Mouse (Mus musculus) MEL (cell line): Measurements from ENCODE around the gene Naa25. TPM values are rescaled to one million over a fixed set of nuclear protein-coding genes. Genes with fewer than 3 reads are reported as not detected.

Source experiments
- DNase-seq: peaks from one replicate; pipeline ENCODE4 v3.0.0; 2011; ENCODE audit warnings: low read depth, low spot score
- H3K27ac ChIP-seq: 2 replicates; pipeline ENCODE4 v1.5.1; 2012; ENCODE audit warnings: low read depth, mild to moderate bottlenecking, control low read depth, low read length, moderate library complexity; ENCODE audit not compliant: control insufficient read depth
- H3K27me3 ChIP-seq, 2 experiments: fragments of 150-350 bp in 1 of 2; sonication (generic) in 1 of 2; 2 replicates each; pipeline ENCODE4 v1.6.1; 2012; ENCODE audit warnings: low read length in 2 of 2, mild to moderate bottlenecking in 2 of 2, improper control_type of control experiment in 1 of 2, moderate library complexity in 1 of 2; ENCODE audit not compliant: insufficient read depth in 2 of 2, control insufficient read depth in 1 of 2
- H3K36me3 ChIP-seq, 2 experiments: 2 replicates each; pipeline ENCODE4 v1.6.1; 2012 to 2014; ENCODE audit warnings: low read length in 2 of 2, improper control_type of control experiment in 1 of 2, inconsistent platforms in 1 of 2, mild to moderate bottlenecking in 1 of 2; ENCODE audit not compliant: insufficient read depth in 2 of 2, control insufficient read depth in 1 of 2
- H3K4me1 ChIP-seq, 2 experiments: fragments of 150-350 bp in 1 of 2; sonication (generic) in 1 of 2; 2 replicates each; pipeline ENCODE4 v1.6.1; 2012; ENCODE audit warnings: low read length in 2 of 2, improper control_type of control experiment in 1 of 2, mild to moderate bottlenecking in 1 of 2; ENCODE audit not compliant: insufficient read depth in 2 of 2, control insufficient read depth in 1 of 2
- H3K4me3 ChIP-seq, 2 experiments: fragments of 150-350 bp in 1 of 2; sonication (generic) in 1 of 2; 2 replicates each; pipeline ENCODE4 v1.5.1; 2012; ENCODE audit warnings: low read depth in 2 of 2, low read length in 2 of 2, mild to moderate bottlenecking in 2 of 2, moderate library complexity in 2 of 2, control low read depth in 1 of 2, improper control_type of control experiment in 1 of 2; ENCODE audit not compliant: control insufficient read depth in 1 of 2, insufficient read depth in 1 of 2
- H3K79me2 ChIP-seq: 2 replicates; pipeline ENCODE4 v1.6.1; 2012; ENCODE audit warnings: mild to moderate bottlenecking, low read length, moderate library complexity; ENCODE audit not compliant: control insufficient read depth, poor library complexity, insufficient read depth
- H3K9ac ChIP-seq: 2 replicates; pipeline ENCODE4 v1.6.1; 2012; ENCODE audit warnings: low read depth, mild to moderate bottlenecking, control low read depth, low read length, moderate library complexity; ENCODE audit not compliant: control insufficient read depth, poor library complexity, severe bottlenecking
- H3K9me3 ChIP-seq: fragments of 150-350 bp; sonication (generic); replicated peaks from 2 replicates; pipeline ENCODE4 v1.6.1; 2012; ENCODE audit warnings: mild to moderate bottlenecking, low read length, improper control_type of control experiment, moderate library complexity; ENCODE audit not compliant: insufficient read depth
- BHLHE40 ChIP-seq: IDR thresholded peaks from 2 replicates; pipeline ENCODE4 v1.6.1; 2012; ENCODE audit warnings: low read depth, mild to moderate bottlenecking, inconsistent platforms, low read length, improper control_type of control experiment, borderline replicate concordance
- CHD1 ChIP-seq: IDR thresholded peaks from 2 replicates; pipeline ENCODE4 v1.6.1; 2012; ENCODE audit warnings: low read depth, mild to moderate bottlenecking, inconsistent platforms, low read length, improper control_type of control experiment
- CTCF ChIP-seq, 3 experiments: IDR thresholded peaks in 2 of 3; conservative IDR thresholded peaks in 1 of 3; 2 replicates each; pipeline ENCODE4 v1.5.1; 2011 to 2012; ENCODE audit warnings: low read length in 3 of 3, low read depth in 2 of 3, mild to moderate bottlenecking in 2 of 3, improper control_type of control experiment in 1 of 3, inconsistent platforms in 1 of 3, mixed read lengths in 1 of 3, moderate library complexity in 1 of 3; ENCODE audit not compliant: control insufficient read depth in 1 of 3, insufficient read depth in 1 of 3, poor library complexity in 1 of 3, severe bottlenecking in 1 of 3
- E2F4 ChIP-seq: IDR thresholded peaks from 2 replicates; pipeline ENCODE4 v1.6.1; 2011; ENCODE audit warnings: low read depth, low read length, improper control_type of control experiment, borderline replicate concordance
- ELF1 ChIP-seq: IDR thresholded peaks from 2 replicates; pipeline ENCODE4 v1.6.1; 2014; ENCODE audit warnings: low read depth, mild to moderate bottlenecking, inconsistent platforms, low read length, improper control_type of control experiment, moderate library complexity
- ETS1 ChIP-seq: IDR thresholded peaks from 2 replicates; pipeline ENCODE4 v1.6.1; 2012; ENCODE audit warnings: low read depth, mild to moderate bottlenecking, inconsistent platforms, low read length, improper control_type of control experiment, moderate library complexity
- GABPA ChIP-seq: IDR thresholded peaks from 2 replicates; pipeline ENCODE4 v1.6.1; 2012; ENCODE audit warnings: low read depth, mild to moderate bottlenecking, inconsistent platforms, low read length, improper control_type of control experiment, moderate library complexity
- GATA1 ChIP-seq: IDR thresholded peaks from 2 replicates; pipeline ENCODE4 v1.6.1; 2011; ENCODE audit warnings: low read depth, low read length, improper control_type of control experiment
- KAT2A ChIP-seq: conservative IDR thresholded peaks from 2 replicates; pipeline ENCODE4 v1.6.1; 2012; ENCODE audit warnings: low read depth, low read length, improper control_type of control experiment, inconsistent platforms
- MAFK ChIP-seq: IDR thresholded peaks from 2 replicates; pipeline ENCODE4 v1.6.1; 2011; ENCODE audit warnings: low read depth, mild to moderate bottlenecking, low read length, improper control_type of control experiment, borderline replicate concordance
- MAZ ChIP-seq: IDR thresholded peaks from 2 replicates; pipeline ENCODE4 v1.6.1; 2012; ENCODE audit warnings: low read depth, mild to moderate bottlenecking, inconsistent platforms, low read length, improper control_type of control experiment
- MEF2A ChIP-seq: IDR thresholded peaks from 2 replicates; pipeline ENCODE4 v1.6.1; 2014; ENCODE audit warnings: low read depth, mild to moderate bottlenecking, inconsistent platforms, low read length, improper control_type of control experiment; ENCODE audit not compliant: poor library complexity, insufficient replicate concordance, severe bottlenecking; ENCODE audit errors: extremely low read depth
- MYC ChIP-seq: IDR thresholded peaks from 2 replicates; pipeline ENCODE4 v1.6.1; 2011; ENCODE audit warnings: low read depth, mild to moderate bottlenecking, low read length, improper control_type of control experiment, moderate library complexity
- POLR2A ChIP-seq, 2 experiments: IDR thresholded peaks; 2 replicates each; pipeline ENCODE4 v1.6.1; 2011 to 2012; ENCODE audit warnings: low read length in 2 of 2, mild to moderate bottlenecking in 2 of 2, control low read depth in 1 of 2, improper control_type of control experiment in 1 of 2, low read depth in 1 of 2, moderate library complexity in 1 of 2; ENCODE audit not compliant: control insufficient read depth in 1 of 2, insufficient read depth in 1 of 2, poor library complexity in 1 of 2
- POLR2AphosphoS2 ChIP-seq: IDR thresholded peaks from 2 replicates; pipeline ENCODE4 v1.6.1; 2011; ENCODE audit warnings: low read length, improper control_type of control experiment
- RAD21 ChIP-seq: IDR thresholded peaks from 2 replicates; pipeline ENCODE4 v1.6.1; 2011; ENCODE audit warnings: mild to moderate bottlenecking, low read depth, low read length, improper control_type of control experiment
- RCOR1 ChIP-seq: IDR thresholded peaks from 2 replicates; pipeline ENCODE4 v1.6.1; 2012; ENCODE audit warnings: low read depth, mild to moderate bottlenecking, inconsistent platforms, low read length, improper control_type of control experiment
- SIN3A ChIP-seq: IDR thresholded peaks from 2 replicates; pipeline ENCODE4 v1.6.1; 2012; ENCODE audit warnings: low read length, improper control_type of control experiment, inconsistent platforms
- SMC3 ChIP-seq: IDR thresholded peaks from 2 replicates; pipeline ENCODE4 v1.6.1; 2011; ENCODE audit warnings: low read depth, low read length, improper control_type of control experiment
- TBP ChIP-seq: IDR thresholded peaks from 2 replicates; pipeline ENCODE4 v1.8.0; 2011; ENCODE audit warnings: low read depth, low read length, improper control_type of control experiment
- TCF12 ChIP-seq: IDR thresholded peaks from 2 replicates; pipeline ENCODE4 v1.6.1; 2014; ENCODE audit warnings: low read depth, mild to moderate bottlenecking, inconsistent platforms, low read length, improper control_type of control experiment, moderate library complexity
- USF1 ChIP-seq: IDR thresholded peaks from 2 replicates; pipeline ENCODE4 v1.6.1; 2014; ENCODE audit warnings: low read depth, mild to moderate bottlenecking, inconsistent platforms, low read length, improper control_type of control experiment, moderate library complexity
- USF2 ChIP-seq, 2 experiments: IDR thresholded peaks; 2 replicates each; pipeline ENCODE4 v1.6.1; 2011 to 2012; ENCODE audit warnings: improper control_type of control experiment in 2 of 2, low read length in 2 of 2, borderline replicate concordance in 1 of 2, inconsistent platforms in 1 of 2, low read depth in 1 of 2, mild to moderate bottlenecking in 1 of 2; ENCODE audit not compliant: insufficient read depth in 1 of 2
- ZC3H11A ChIP-seq: IDR thresholded peaks from 2 replicates; pipeline ENCODE4 v1.6.1; 2012; ENCODE audit warnings: low read depth, mild to moderate bottlenecking, inconsistent platforms, low read length, improper control_type of control experiment
- ZKSCAN1 ChIP-seq: IDR thresholded peaks from 2 replicates; pipeline ENCODE4 v1.6.1; 2012; ENCODE audit warnings: low read depth, mild to moderate bottlenecking, inconsistent platforms, low read length, improper control_type of control experiment, moderate library complexity
- polyA plus RNA-seq, 2 experiments: library from polyadenylated mRNA; stranded (reverse) in 1 of 2; unstranded in 1 of 2; fragments of >175 nt in 1 of 2; fragments of >200 nt in 1 of 2; gene quantifications; 2 replicates each; pipeline versions ENCODE4 v1.2.1 to v1.2.4; 2012; ENCODE audit warnings: low replicate concordance in 2 of 2, low read depth in 1 of 2; ENCODE audit not compliant: insufficient read length in 2 of 2, insufficient read depth in 1 of 2, missing spikeins in 1 of 2
- total RNA-seq: library from RNA; depleted of rRNA; stranded (reverse); fragments of 300-350 nt; gene quantifications from 2 replicates; pipeline ENCODE4 v1.2.3, GENCODE M21; 2012

The Naa25 gene
- total and polyA plus RNA-seq, 3 experiments, result 53.0 to 59.6 TPM; not detected in 1

DNA sequence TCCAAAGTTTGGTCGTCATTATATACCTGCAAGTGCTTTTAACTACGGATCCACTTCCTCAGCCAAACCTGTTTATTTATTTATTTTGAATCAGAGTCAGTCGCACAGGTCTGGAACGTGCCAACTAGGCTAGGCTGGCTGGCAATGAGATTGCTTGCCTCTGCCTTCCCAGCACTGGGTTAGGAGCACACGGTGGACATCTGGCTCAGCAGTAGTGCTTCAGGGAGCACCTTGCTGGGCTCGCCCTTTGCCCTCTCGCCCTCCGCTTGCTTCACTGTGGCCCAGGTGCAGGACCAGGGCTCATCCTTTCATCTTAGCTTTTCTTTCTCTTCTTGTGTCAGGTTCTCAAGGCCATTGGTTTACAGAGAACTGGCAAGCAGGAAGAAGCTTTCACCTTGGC, 10.1 kb downstream of the Naa25 start:
- Histone ChIP-seq H3K27me3 (no peaks in the 10 kb centered on the region), H3K9me3 (no peaks in the 10 kb centered on the region), H3K27ac (no peak overlapping the region), H3K4me1 (0 out of 4 replicates have a peak, but pooled peaks cover 0 to 6% of the 10 kb centered on the region in 2 experiments), H3K79me2 (peaks cover 64% of the 10 kb centered on the region), H3K9ac (no peak overlapping the region), H3K36me3 (peaks cover 8 to 48% of the 10 kb centered on the region in 2 experiments), H3K4me3 (no peak overlapping the region)
- no peak for DNase-seq
- TF ChIP-seq MEF2A (no peak), SMC3 (no peak), GATA1 (no peak), ZC3H11A (no peak), MYC (no peak), TBP (no peak), BHLHE40 (no peak), RCOR1 (no peak), GABPA (no peak), USF1 (no peak), KAT2A (no peak)

DNA sequence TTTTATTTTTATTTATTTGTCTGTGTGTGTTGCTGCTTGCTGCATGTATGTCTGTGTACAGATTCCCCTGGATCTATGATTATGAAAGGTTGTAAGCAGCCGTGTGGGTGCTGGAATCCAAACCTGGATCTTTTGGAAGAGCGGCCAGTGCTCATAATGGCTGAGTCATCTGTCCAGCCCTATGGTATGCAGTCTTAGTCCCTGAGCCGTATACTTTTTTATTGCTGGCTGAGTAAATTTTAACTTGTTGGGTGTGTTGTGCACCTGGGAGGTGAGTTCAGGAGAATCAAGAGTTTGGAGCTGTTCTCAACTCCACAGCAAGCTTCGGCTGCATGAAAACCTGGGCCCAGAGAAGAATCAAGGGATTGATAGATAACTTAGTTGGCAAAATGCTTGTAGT, 13.2 kb downstream of the Naa25 start:
- H3K9me3 ChIP-seq, result no peaks in the 10 kb centered on the region
- H3K27ac ChIP-seq, result no peak overlapping the region
- no peak overlapping the region for H3K4me3 ChIP-seq
- H3K27me3 ChIP-seq, result no peaks in the 10 kb centered on the region
- peaks cover 34% of the 10 kb centered on the region for H3K79me2 ChIP-seq
- H3K4me1 ChIP-seq, result no peaks in the 10 kb centered on the region
- peaks cover 5 to 60% of the 10 kb centered on the region in 2 experiments; a peak in 3 of 4 replicates for H3K36me3 ChIP-seq
- TF ChIP-seq ZKSCAN1 (no peak), MYC (no peak), GABPA (no peak), RAD21 (no peak), ETS1 (no peak), GATA1 (no peak), CHD1 (no peak)
- no peak for DNase-seq
- H3K9ac ChIP-seq, result no peak overlapping the region

GRCm38 (mm10) chr5:121420721-121421120, 23.0 kb downstream of the Naa25 start:
- Histone ChIP-seq H3K4me3 (no peak overlapping the region), H3K36me3 (peaks cover 0 to 60% of the 10 kb centered on the region in 2 experiments; a peak in 3 of 4 replicates), H3K27ac (no peak overlapping the region), H3K9me3 (no peaks in the 10 kb centered on the region), H3K27me3 (no peaks in the 10 kb centered on the region)
- DNase-seq, result no peak
- no peak for TF ChIP-seq POLR2A (IDR thresholded peaks at IDR 0.05; ENCODE audit: control insufficient read depth in 1 of 2, insufficient read depth in 1 of 2, low read depth in 1 of 2, low read length in 2 of 2, poor library complexity in 1 of 2)
- no peak for TF ChIP-seq MAZ
- TF ChIP-seq RCOR1, result no peak
- TF ChIP-seq ETS1, result no peak
- no peak for TF ChIP-seq USF2 (IDR thresholded peaks at IDR 0.05; ENCODE audit: borderline replicate concordance in 1 of 2, insufficient read depth in 1 of 2, low read depth in 1 of 2, low read length in 2 of 2)
- TF ChIP-seq CHD1, result no peak
- TF ChIP-seq POLR2AphosphoS2, result no peak
- TF ChIP-seq MAFK, result no peak
- TF ChIP-seq ELF1, result no peak
- TF ChIP-seq MEF2A, result no peak
- TF ChIP-seq TBP, result no peak
- no peak for TF ChIP-seq E2F4
- TF ChIP-seq GABPA, result no peak
- TF ChIP-seq SIN3A, result no peak
- TF ChIP-seq RAD21, result no peak
- TF ChIP-seq TCF12, result no peak
- TF ChIP-seq ZC3H11A, result no peak
- TF ChIP-seq CTCF (IDR thresholded peaks at IDR 0.05 in 2 of 3, conservative IDR thresholded peaks at IDR 0.05 in 1 of 3; ENCODE audit: control insufficient read depth in 1 of 3, insufficient read depth in 1 of 3, low read depth in 2 of 3, low read length in 3 of 3, poor library complexity in 1 of 3, severe bottlenecking in 1 of 3), result no peak
- no peak for TF ChIP-seq SMC3
- TF ChIP-seq ZKSCAN1, result no peak
- TF ChIP-seq, all 39 proteins: peak for 0
- no peak overlapping the region for H3K9ac ChIP-seq
- H3K4me1 ChIP-seq, result no peaks in the 10 kb centered on the region
- no peaks in the 10 kb centered on the region; the same call in none of the 2 replicates for H3K79me2 ChIP-seq
